Mouse (Mus musculus) embryonic facial prominence, embryonic 11.5 days (tissue): ENCODE data around the gene Dab1. TPM values are rescaled to one million over a fixed set of nuclear protein-coding genes. Genes with fewer than 3 reads are reported as not detected.

ENCODE experiments used
- ATAC-seq: fragments of 200-750 bp; cut with Nextera tagmentation; replicated peaks from 2 replicates; pipeline ENCODE4 v1.8.0; 2017; ENCODE audit warnings: low read depth; ENCODE audit not compliant: insufficient number of reproducible peaks, low FRiP score, low TSS enrichment
- DNase-seq: peaks from one replicate; pipeline ENCODE4 v3.0.0-alpha.2; 2015; ENCODE audit warnings: low spot score
- H3K27ac ChIP-seq: fragments of 300-500 bp; sonication (generic); replicated peaks from 2 replicates; pipeline ENCODE4 v1.5.1; 2014; ENCODE audit warnings: mild to moderate bottlenecking, low read depth, low read length, control low read depth
- H3K27me3 ChIP-seq: fragments of 300-500 bp; sonication (generic); 2 replicates; pipeline ENCODE4 v1.6.1; 2014; ENCODE audit warnings: mild to moderate bottlenecking, low read length, moderate library complexity, mixed read lengths; ENCODE audit not compliant: control insufficient read depth, insufficient read depth
- H3K36me3 ChIP-seq: fragments of 300-500 bp; sonication (generic); replicated peaks from 2 replicates; pipeline ENCODE4 v1.6.1; 2014; ENCODE audit warnings: low read depth, mild to moderate bottlenecking, low read length, moderate library complexity, mixed read lengths; ENCODE audit not compliant: control insufficient read depth, insufficient read depth
- H3K4me1 ChIP-seq: fragments of 300-500 bp; sonication (generic); 2 replicates; pipeline ENCODE4 v1.6.1; 2014; ENCODE audit warnings: low read length, mixed read lengths; ENCODE audit not compliant: control insufficient read depth, insufficient read depth
- H3K4me2 ChIP-seq: fragments of 300-500 bp; sonication (generic); 2 replicates; pipeline ENCODE4 v1.6.1; 2014; ENCODE audit warnings: low read depth, mild to moderate bottlenecking, control low read depth, low read length, moderate library complexity
- H3K4me3 ChIP-seq: fragments of 300-500 bp; sonication (generic); 2 replicates; pipeline ENCODE4 v1.5.1; 2014; ENCODE audit warnings: low read depth, low read length, control low read depth
- H3K9ac ChIP-seq: fragments of 300-500 bp; sonication (generic); replicated peaks from 2 replicates; pipeline ENCODE4 v1.6.1; 2014; ENCODE audit warnings: mild to moderate bottlenecking, control low read depth, low read length
- H3K9me3 ChIP-seq: fragments of 300-500 bp; sonication (generic); replicated peaks from 2 replicates; pipeline ENCODE4 v1.6.1; 2016; ENCODE audit warnings: mild to moderate bottlenecking, low read length, inconsistent platforms, mixed read lengths; ENCODE audit not compliant: control insufficient read depth
- WGBS: fragments of 180-500 bp; shearing (Covaris S2); extraction: QIAGEN DNeasy Blood & Tissue Kit; methylation state at CpG from one replicate; pipeline ENCODE4 v1.1.7; 2014; 5-methylcytosine and 5-hydroxymethylcytosine counted together
- polyA plus RNA-seq: library from polyadenylated mRNA; unstranded; fragments of >200 nt; fragmentation: Nextera tagmentation; extraction: Ambion mirVana; gene quantifications from 2 replicates; pipeline ENCODE4 v1.2.1, GENCODE M21; 2014

Gene Dab1
- polyA plus RNA-seq, 1 experiment from 2014 or later = 17.6 TPM

GRCm38 (mm10) chr4:104573419-104573818 lies 954.3 kb downstream of the Dab1 start:
- no peak overlapping the region for H3K4me3 ChIP-seq
- H3K4me2 ChIP-seq = no peak overlapping the region
- H3K36me3 ChIP-seq = no peaks in the 10 kb centered on the region
- ATAC-seq (no peak), DNase-seq (no peak)
- no peak overlapping the region for H3K27ac ChIP-seq
- 67% methylated on average over 7 of the region's 7 CpGs for WGBS
- H3K27me3 ChIP-seq = no peaks in the 10 kb centered on the region
- no peaks in the 10 kb centered on the region for H3K4me1 ChIP-seq
- H3K9me3 ChIP-seq = no peaks in the 10 kb centered on the region
- no peak overlapping the region for H3K9ac ChIP-seq

DNA sequence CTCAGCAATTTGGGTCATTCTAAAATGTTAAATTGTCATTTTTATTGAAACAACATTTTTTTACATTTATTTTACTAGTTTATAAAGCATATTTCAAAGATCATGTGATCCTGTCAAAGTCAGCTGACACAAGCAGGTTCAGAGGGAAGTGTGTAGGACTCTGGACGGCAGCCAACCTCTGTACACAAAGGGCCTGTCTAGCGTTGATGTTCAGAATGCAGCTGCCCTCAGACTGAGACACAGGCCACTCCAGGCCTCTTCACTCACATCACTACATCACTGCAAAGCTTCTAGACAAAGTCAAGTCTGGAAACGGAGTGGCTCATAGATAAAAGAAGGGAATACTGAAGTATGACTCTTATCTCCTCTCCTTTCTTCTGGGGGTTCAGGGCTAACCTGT lies 959.2 kb downstream of the Dab1 start:
- Histone ChIP-seq H3K9me3 (no peaks in the 10 kb centered on the region), H3K36me3 (no peaks in the 10 kb centered on the region), H3K27ac (no peak overlapping the region), H3K4me2 (no peak overlapping the region), H3K4me1 (no peaks in the 10 kb centered on the region), H3K4me3 (no peak overlapping the region), H3K9ac (no peak overlapping the region), H3K27me3 (no peaks in the 10 kb centered on the region)
- no peak for DNase-seq
- WGBS = 58% methylated on average over 3 of the region's 3 CpGs
- no peak for ATAC-seq

- no peak overlapping the region for H3K27ac ChIP-seq
- no peak overlapping the region for H3K4me2 ChIP-seq
- WGBS = 73% methylated on average over 5 of the region's 5 CpGs
- H3K36me3 ChIP-seq = no peaks in the 10 kb centered on the region
- ATAC-seq (no peak), DNase-seq (no peak)
- no peaks in the 10 kb centered on the region for H3K4me1 ChIP-seq
- no peak overlapping the region for H3K9ac ChIP-seq
- no peak overlapping the region for H3K4me3 ChIP-seq
- H3K27me3 ChIP-seq = no peaks in the 10 kb centered on the region
- no peaks in the 10 kb centered on the region for H3K9me3 ChIP-seq
These were observed 960.9 kb downstream of the Dab1 start for GRCm38 (mm10) chr4:104579946-104580544.

- H3K9me3 ChIP-seq = no peaks in the 10 kb centered on the region
- H3K4me2 ChIP-seq = no peak overlapping the region
- H3K9ac ChIP-seq = no peak overlapping the region
- no peak overlapping the region for H3K4me3 ChIP-seq
- WGBS = 30% methylated on average over 5 of the region's 5 CpGs
- DNase-seq (peak; percentile 69), ATAC-seq (no peak)
- no peaks in the 10 kb centered on the region for H3K27me3 ChIP-seq
- no peaks in the 10 kb centered on the region for H3K4me1 ChIP-seq
- H3K27ac ChIP-seq = no peak overlapping the region
- no peaks in the 10 kb centered on the region for H3K36me3 ChIP-seq
These were observed 963.6 kb downstream of the Dab1 start for GRCm38 (mm10) chr4:104582726-104583125.

- no peak overlapping the region for H3K9ac ChIP-seq
- WGBS = 49% methylated on average over 2 of the region's 2 CpGs
- no peaks in the 10 kb centered on the region for H3K4me1 ChIP-seq
- H3K4me2 ChIP-seq = no peak overlapping the region
- no peaks in the 10 kb centered on the region for H3K36me3 ChIP-seq
- ATAC-seq = no peak
- no peaks in the 10 kb centered on the region for H3K9me3 ChIP-seq
- H3K27me3 ChIP-seq = no peaks in the 10 kb centered on the region
- no peak overlapping the region for H3K27ac ChIP-seq
- DNase-seq = no peak
- H3K4me3 ChIP-seq = no peak overlapping the region
These were observed 968.7 kb downstream of the Dab1 start for GRCm38 (mm10) chr4:104587826-104588225.

DNA sequence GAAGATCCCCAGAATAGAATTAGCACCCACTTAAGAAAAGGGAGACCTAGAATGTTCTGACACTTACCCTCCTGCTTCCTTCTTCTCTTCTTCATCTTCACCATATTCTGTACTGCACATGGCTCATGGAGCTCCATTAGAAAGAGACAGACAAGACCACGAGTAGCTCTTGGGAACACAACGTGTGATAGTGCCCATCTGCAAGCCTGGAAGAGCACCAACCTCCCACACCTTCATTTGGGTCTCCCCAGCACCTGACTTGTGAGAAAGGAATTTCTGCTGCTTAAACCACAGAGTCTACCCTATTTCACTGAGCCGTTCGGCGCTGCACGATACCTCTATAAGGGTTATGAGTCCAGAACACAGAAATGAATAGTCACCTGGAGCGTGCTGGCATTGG lies 977.8 kb downstream of the Dab1 start:
- H3K4me2 ChIP-seq = no peak overlapping the region
- H3K27ac ChIP-seq = no peak overlapping the region
- H3K4me3 ChIP-seq = no peak overlapping the region
- H3K9me3 ChIP-seq = no peaks in the 10 kb centered on the region
- no peak for ATAC-seq
- no peaks in the 10 kb centered on the region for H3K4me1 ChIP-seq
- no peaks in the 10 kb centered on the region for H3K27me3 ChIP-seq
- no peaks in the 10 kb centered on the region for H3K36me3 ChIP-seq
- WGBS = 94% methylated on average over 7 of the region's 7 CpGs
- DNase-seq = no peak
- no peak overlapping the region for H3K9ac ChIP-seq

DNA sequence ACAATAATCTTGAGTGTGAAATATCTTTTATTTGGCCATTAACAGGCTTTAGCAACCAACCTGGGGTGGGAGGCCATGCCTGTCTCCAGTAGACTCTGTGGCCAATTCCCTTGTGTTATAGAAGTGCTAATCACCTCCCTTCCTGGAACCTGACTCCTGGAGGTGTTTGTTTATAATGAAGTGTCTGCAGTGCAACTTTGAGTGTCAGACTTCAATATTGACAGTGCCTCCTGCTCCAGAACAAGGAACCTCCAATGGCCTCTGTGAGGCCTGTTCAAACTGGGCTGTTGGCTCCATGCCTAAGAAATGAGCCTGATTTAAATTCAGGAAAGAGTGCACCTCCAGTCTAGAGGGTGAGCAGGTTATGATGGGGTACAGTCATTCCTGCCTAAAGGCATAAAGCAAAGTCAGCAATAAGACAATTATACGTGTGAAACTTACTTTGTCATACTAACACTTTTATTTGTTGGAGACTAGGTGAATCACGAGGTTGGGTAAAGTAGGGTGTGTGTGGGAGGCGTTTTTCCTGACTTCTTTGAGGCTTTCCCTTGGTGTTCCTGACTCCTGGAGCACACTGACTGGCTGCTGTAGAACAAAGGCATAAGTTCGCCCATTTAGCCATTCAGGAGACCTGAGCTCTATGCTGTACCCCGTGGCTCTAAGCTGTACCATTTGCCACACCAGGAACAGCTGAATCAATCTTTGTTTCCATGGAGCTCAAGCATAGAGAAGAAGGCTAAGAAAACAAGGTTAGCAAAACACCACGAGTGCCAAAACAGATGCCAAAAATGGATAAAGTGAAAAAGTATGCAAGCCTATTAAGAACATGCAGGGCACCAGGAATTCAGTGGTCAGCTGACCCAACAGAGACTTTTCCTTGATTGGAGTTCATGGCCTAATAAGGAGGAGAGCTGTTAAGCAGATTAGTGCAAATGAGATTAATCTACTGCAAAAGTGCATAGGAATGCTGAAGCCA lies 978.6 kb downstream of the Dab1 start:
- ATAC-seq (no peak), DNase-seq (no peak)
- Histone ChIP-seq H3K4me1 (no peaks in the 10 kb centered on the region), H3K36me3 (no peaks in the 10 kb centered on the region), H3K27me3 (no peaks in the 10 kb centered on the region), H3K4me3 (no peak overlapping the region), H3K9ac (no peak overlapping the region), H3K9me3 (no peaks in the 10 kb centered on the region), H3K4me2 (no peak overlapping the region), H3K27ac (no peak overlapping the region)
- WGBS = 72% methylated on average over 6 of the region's 6 CpGs

DNA sequence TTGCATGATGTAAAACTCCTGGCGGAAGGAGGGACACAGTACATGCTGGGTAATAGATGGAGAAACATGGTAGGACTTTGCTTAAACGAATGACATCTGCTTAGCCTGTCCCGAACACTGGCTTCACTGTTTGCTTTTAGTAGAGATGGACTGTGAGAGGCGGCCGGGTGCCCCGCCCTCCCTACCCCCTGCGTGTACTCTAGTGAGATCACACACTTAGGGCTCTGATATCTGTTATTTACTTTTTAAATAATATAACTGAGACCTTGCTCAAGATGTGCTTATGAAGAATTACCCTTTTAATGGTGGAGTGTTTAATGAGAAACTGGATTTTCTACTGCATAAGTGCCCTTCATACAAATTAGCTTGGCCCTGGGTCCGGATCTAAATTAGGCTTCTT lies 983.6 kb downstream of the Dab1 start:
- Histone ChIP-seq H3K36me3 (no peaks in the 10 kb centered on the region), H3K4me2 (no peak overlapping the region), H3K9ac (no peak overlapping the region), H3K4me3 (no peak overlapping the region), H3K9me3 (no peaks in the 10 kb centered on the region), H3K27me3 (no peaks in the 10 kb centered on the region), H3K27ac (no peak overlapping the region), H3K4me1 (no peaks in the 10 kb centered on the region)
- DNase-seq (no peak), ATAC-seq (no peak)
- 76% methylated on average over 8 of the region's 8 CpGs for WGBS
